ENCODE assay signal across 16 mouse cellular contexts in genomic region chr2:160537319-160537719, GRCm38 (mm10).
DNase-seq lines count a peak whose midpoint lies in the region; ATAC-seq lines count a peak whose summit lies in the region.
"Had no signal": no experiment of that assay in that cellular context is flagged by ENCODE, and none has a peak within 500 bp of the region (broad histone marks: within the 10 kb centered on the region; RNA-seq: fewer than 3 reads in every experiment).

No protein-coding gene starts in this region.

- no peak overlapping the region for H3K4me3 ChIP-seq in heart, embryonic 11.5 days (ENCODE audit: low read depth, low read length)
- no peak overlapping the region for H3K4me3 ChIP-seq in kidney, embryonic 16.5 days (ENCODE audit: low read length)
- no peak overlapping the region for H3K4me3 ChIP-seq in limb, embryonic 11.5 days (ENCODE audit: low read depth, low read length)
- H3K4me3 ChIP-seq: forebrain, embryonic 12.5 days; layer of hippocampus, adult 2 months had no signal

- no peaks in the 10 kb centered on the region for H3K27me3 ChIP-seq in heart, embryonic 11.5 days (ENCODE audit: control insufficient read depth, insufficient read depth, low read length)
- no peaks in the 10 kb centered on the region for H3K27me3 ChIP-seq in kidney, embryonic 16.5 days (ENCODE audit: insufficient read depth, low read length)
- H3K27me3 ChIP-seq in limb, embryonic 11.5 days (ENCODE audit: control insufficient read depth, insufficient read depth, low read length) = no peaks in the 10 kb centered on the region
- H3K27me3 ChIP-seq: forebrain, embryonic 12.5 days had no signal

- 6% methylated on average over 8 of the region's 8 CpGs for WGBS in heart, embryonic 11.5 days (ENCODE audit: insufficient replicate concordance)
- 18% methylated on average over 8 of the region's 8 CpGs for WGBS in kidney, embryonic 16.5 days
- 24% methylated on average over 8 of the region's 8 CpGs for WGBS in limb, embryonic 11.5 days

- H3K4me2 ChIP-seq in heart, embryonic 11.5 days = peak overlapping the region; percentile 30
- 0 out of 2 replicates have a peak overlapping the region, but pooled peaks have one; percentile 14 for H3K4me2 ChIP-seq in kidney, embryonic 16.5 days (replicated peaks; ENCODE audit: low read depth, low read length)
- no peak overlapping the region for H3K4me2 ChIP-seq in limb, embryonic 11.5 days (ENCODE audit: low read depth, severe bottlenecking)
- H3K4me2 ChIP-seq: forebrain, embryonic 12.5 days had no signal

- H3K4me1 ChIP-seq in heart, embryonic 11.5 days (ENCODE audit: control insufficient read depth, insufficient read depth, low read length) = peaks cover 4% of the 10 kb centered on the region; the same call in 1 of the 2 replicates
- peaks cover 12% of the 10 kb centered on the region for H3K4me1 ChIP-seq in kidney, embryonic 16.5 days (ENCODE audit: insufficient read depth, low read length)
- H3K4me1 ChIP-seq in limb, embryonic 11.5 days (ENCODE audit: control insufficient read depth, insufficient read depth, low read length) = no peaks in the 10 kb centered on the region; the same call in 1 of the 2 replicates
- H3K4me1 ChIP-seq: forebrain, embryonic 12.5 days had no signal

- no peak for DNase-seq in heart, postnatal 10 days
- no peak for DNase-seq in kidney, adult 11 months
- DNase-seq in ZHBTc4 (ENCODE audit: low read depth, low spot score) = peak; percentile 6
- DNase-seq in limb, embryonic 11.5 days (ENCODE audit: low spot score) = peak; percentile 36
- DNase-seq in left cerebral cortex, adult 8-10 months (ENCODE audit: low spot score in 2 of 2) = no peak
- DNase-seq in thymus, postnatal 36 days = no peak
- DNase-seq: adrenal gland, postnatal 10 days; cerebellum, adult 9-11 months; liver; thymus, postnatal 25 days had no signal

- H3K9me3 ChIP-seq in heart, embryonic 11.5 days (replicated peaks; ENCODE audit: control insufficient read depth, low read length) = no peaks in the 10 kb centered on the region
- no peaks in the 10 kb centered on the region for H3K9me3 ChIP-seq in kidney, embryonic 16.5 days (ENCODE audit: low read length)
- H3K9me3 ChIP-seq in limb, embryonic 11.5 days (ENCODE audit: control insufficient read depth, low read length) = no peaks in the 10 kb centered on the region
- H3K9me3 ChIP-seq: forebrain, embryonic 12.5 days had no signal

- no peaks in the 10 kb centered on the region for H3K36me3 ChIP-seq in heart, embryonic 11.5 days (ENCODE audit: control insufficient read depth, insufficient read depth, low read length)
- no peaks in the 10 kb centered on the region for H3K36me3 ChIP-seq in kidney, embryonic 16.5 days (ENCODE audit: insufficient read depth, low read length)
- no peaks in the 10 kb centered on the region for H3K36me3 ChIP-seq in limb, embryonic 11.5 days (ENCODE audit: control insufficient read depth, insufficient read depth, low read length)
- H3K36me3 ChIP-seq: forebrain, embryonic 12.5 days had no signal

- no peak for ATAC-seq in heart, embryonic 11.5 days (replicated peaks; ENCODE audit: insufficient number of reproducible peaks, low FRiP score, low TSS enrichment)
- peak; percentile 75 for ATAC-seq in kidney, embryonic 16.5 days (ENCODE audit: low FRiP score, low TSS enrichment)
- no peak for ATAC-seq in limb, embryonic 11.5 days (ENCODE audit: insufficient number of reproducible peaks, low FRiP score, low TSS enrichment, low read depth)
- ATAC-seq: inflammation-experienced regulatory T-cells, adult 6 months; lung, postnatal 0 days had no signal

- intact Hi-C loops in heart, postnatal 10 days (cut with DNase I) = no loop called here

- no peak overlapping the region for H3K27ac ChIP-seq in heart, embryonic 11.5 days (ENCODE audit: low read depth, low read length)
- no peak overlapping the region for H3K27ac ChIP-seq in kidney, embryonic 16.5 days (ENCODE audit: low read length)
- H3K27ac ChIP-seq in limb, embryonic 11.5 days (replicated peaks; ENCODE audit: low read depth, low read length) = no peak overlapping the region
- H3K27ac ChIP-seq: forebrain, embryonic 12.5 days; layer of hippocampus, adult 2 months had no signal

- H3K9ac ChIP-seq in heart, embryonic 11.5 days (ENCODE audit: low read depth, low read length) = no peak overlapping the region
- no peak overlapping the region for H3K9ac ChIP-seq in kidney, embryonic 16.5 days (replicated peaks; ENCODE audit: low read length)
- no peak overlapping the region for H3K9ac ChIP-seq in limb, embryonic 11.5 days (ENCODE audit: low read length)
- H3K9ac ChIP-seq: forebrain, embryonic 12.5 days had no signal

Comparison
In these comparisons a context has a peak if more than half of its experiments do, and no peak if none do; other contexts are left out.
1. DNase-seq: peak in ZHBTc4 (single experiment) and limb, embryonic 11.5 days (single experiment); none in heart, postnatal 10 days (0 of 2), kidney, adult 11 months (single experiment), left cerebral cortex, adult 8-10 months (0 of 2) and thymus, postnatal 36 days (0 of 2).